Mouse (Mus musculus) neural tube, embryonic 13.5 days (tissue): ENCODE data around the gene Celf5. TPM values are rescaled to one million over a fixed set of nuclear protein-coding genes. Genes with fewer than 3 reads are reported as not detected.

ENCODE experiments used
- ATAC-seq: fragments of 200-750 bp; cut with Nextera tagmentation; 2 replicates; pipeline ENCODE4 v1.8.0; 2017; ENCODE audit warnings: low read depth, mild to moderate bottlenecking, moderate TSS enrichment, moderate library complexity
- H3K27ac ChIP-seq: fragments of 300-500 bp; sonication (generic); replicated peaks from 2 replicates; pipeline ENCODE4 v1.5.1; 2015; ENCODE audit warnings: moderate library complexity, mild to moderate bottlenecking, inconsistent platforms
- H3K27me3 ChIP-seq: fragments of 300-500 bp; sonication (generic); 2 replicates; pipeline ENCODE4 v1.6.1; 2015; ENCODE audit warnings: mild to moderate bottlenecking, inconsistent platforms
- H3K36me3 ChIP-seq: fragments of 300-500 bp; sonication (generic); 2 replicates; pipeline ENCODE4 v1.6.1; 2015; ENCODE audit warnings: mild to moderate bottlenecking, inconsistent platforms
- H3K4me1 ChIP-seq: fragments of 300-500 bp; sonication (generic); replicated peaks from 2 replicates; pipeline ENCODE4 v1.6.1; 2015; ENCODE audit warnings: inconsistent platforms
- H3K4me2 ChIP-seq: fragments of 300-500 bp; sonication (generic); 2 replicates; pipeline ENCODE4 v1.6.1; 2015; ENCODE audit warnings: inconsistent platforms, mild to moderate bottlenecking, moderate library complexity
- H3K4me3 ChIP-seq: fragments of 300-500 bp; sonication (generic); 2 replicates; pipeline ENCODE4 v1.5.1; 2015; ENCODE audit warnings: mild to moderate bottlenecking, inconsistent platforms
- H3K9ac ChIP-seq: fragments of 300-500 bp; sonication (generic); 2 replicates; pipeline ENCODE4 v1.6.1; 2015; ENCODE audit warnings: moderate library complexity, mild to moderate bottlenecking, inconsistent platforms
- H3K9me3 ChIP-seq: fragments of 300-500 bp; sonication (generic); 2 replicates; pipeline ENCODE4 v1.6.1; 2016; ENCODE audit warnings: inconsistent platforms
- WGBS: fragments of 180-500 bp; shearing (Covaris S2); methylation state at CpG from one replicate; pipeline ENCODE4 v1.1.7; 2015; 5-methylcytosine and 5-hydroxymethylcytosine counted together
- polyA plus RNA-seq: library from polyadenylated mRNA; unstranded; fragments of >200 nt; fragmentation: Nextera tagmentation; extraction: Ambion mirVana; gene quantifications from 2 replicates; pipeline ENCODE4 v1.2.1, GENCODE M21; 2015

Celf5 gene
- polyA plus RNA-seq, 1 experiment from 2014 or later: 52.7 TPM

GRCm38 (mm10) chr10:81485060-81485449, 2.5 kb upstream of the Celf5 start:
- Histone ChIP-seq H3K9ac (peak overlapping the region; percentile 41; the same call in 1 of the 2 replicates), H3K9me3 (no peaks in the 10 kb centered on the region), H3K4me3 (no peak overlapping the region), H3K36me3 (peaks cover 40% of the 10 kb centered on the region), H3K4me2 (no peak overlapping the region), H3K27ac (peak overlapping the region; percentile 71), H3K4me1 (peaks cover 28% of the 10 kb centered on the region), H3K27me3 (no peaks in the 10 kb centered on the region)
- WGBS: 31% methylated on average over 2 of the region's 2 CpGs
- no peak for ATAC-seq

DNA sequence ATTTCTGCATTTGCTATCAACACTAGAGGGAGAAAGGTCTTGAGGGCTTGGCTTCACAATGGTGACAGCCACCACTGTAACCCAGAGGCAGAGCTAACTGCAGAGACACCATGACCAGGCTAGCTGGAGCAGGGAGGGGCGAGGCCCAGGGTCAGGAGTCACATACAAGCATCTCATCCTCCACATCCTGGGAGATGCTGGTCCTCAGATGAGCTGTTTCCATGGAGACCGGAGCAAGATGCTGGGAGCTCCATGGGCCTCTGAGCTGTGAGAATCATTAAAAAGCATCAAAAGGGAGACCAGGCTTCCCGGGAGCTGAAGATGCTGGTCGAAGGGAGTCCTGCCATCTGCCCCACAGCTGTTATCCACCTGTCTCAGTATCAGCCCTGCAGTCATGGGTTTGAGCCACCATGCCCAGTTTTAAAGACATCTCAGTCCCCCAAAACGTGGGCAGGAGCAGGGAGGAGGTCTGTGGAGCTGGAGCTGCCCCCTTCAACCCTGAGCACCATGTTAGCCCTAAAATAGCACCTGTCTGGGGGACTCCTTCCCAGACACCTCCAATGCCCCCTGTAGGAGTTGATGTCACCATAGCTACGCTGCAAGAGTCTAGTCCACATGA, 2.0 kb upstream of the Celf5 start:
- ATAC-seq: no peak
- Histone ChIP-seq H3K27me3 (no peaks in the 10 kb centered on the region), H3K4me2 (no peak overlapping the region), H3K4me3 (no peak overlapping the region), H3K9me3 (no peaks in the 10 kb centered on the region), H3K9ac (peak overlapping the region; percentile 41), H3K4me1 (peaks cover 31% of the 10 kb centered on the region), H3K36me3 (peaks cover 35% of the 10 kb centered on the region), H3K27ac (peak overlapping the region; percentile 71)
- WGBS: 43% methylated on average over 6 of the region's 6 CpGs

DNA sequence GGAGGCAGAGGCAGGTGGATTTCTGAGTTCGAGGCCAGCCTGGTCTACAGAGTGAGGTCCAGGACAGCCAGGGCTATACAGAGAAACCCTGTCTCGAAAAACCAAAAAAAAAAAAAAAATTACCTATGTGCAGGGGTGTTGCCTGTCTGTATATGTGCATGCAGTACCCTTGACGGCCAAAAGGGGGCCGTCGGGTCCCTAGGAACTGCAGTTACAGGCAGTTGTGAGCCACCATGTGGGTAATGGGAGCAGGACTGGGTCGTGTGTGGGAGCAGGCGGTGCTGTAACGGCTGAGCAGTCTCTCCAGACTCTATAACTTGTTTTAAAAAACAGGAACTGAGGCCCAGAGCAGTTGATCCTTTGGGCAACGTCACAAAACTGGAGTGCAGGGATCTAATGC, 1.5 kb upstream of the Celf5 start:
- Histone ChIP-seq H3K36me3 (peaks cover 30% of the 10 kb centered on the region), H3K4me2 (no peak overlapping the region), H3K4me3 (no peak overlapping the region), H3K4me1 (peaks cover 34% of the 10 kb centered on the region), H3K27me3 (0 out of 2 replicates have a peak, but pooled peaks cover under 1% of the 10 kb centered on the region), H3K9me3 (no peaks in the 10 kb centered on the region), H3K27ac (peak overlapping the region; percentile 71), H3K9ac (no peak overlapping the region)
- no peak for ATAC-seq
- 18% methylated on average over 9 of the region's 9 CpGs for WGBS

DNA sequence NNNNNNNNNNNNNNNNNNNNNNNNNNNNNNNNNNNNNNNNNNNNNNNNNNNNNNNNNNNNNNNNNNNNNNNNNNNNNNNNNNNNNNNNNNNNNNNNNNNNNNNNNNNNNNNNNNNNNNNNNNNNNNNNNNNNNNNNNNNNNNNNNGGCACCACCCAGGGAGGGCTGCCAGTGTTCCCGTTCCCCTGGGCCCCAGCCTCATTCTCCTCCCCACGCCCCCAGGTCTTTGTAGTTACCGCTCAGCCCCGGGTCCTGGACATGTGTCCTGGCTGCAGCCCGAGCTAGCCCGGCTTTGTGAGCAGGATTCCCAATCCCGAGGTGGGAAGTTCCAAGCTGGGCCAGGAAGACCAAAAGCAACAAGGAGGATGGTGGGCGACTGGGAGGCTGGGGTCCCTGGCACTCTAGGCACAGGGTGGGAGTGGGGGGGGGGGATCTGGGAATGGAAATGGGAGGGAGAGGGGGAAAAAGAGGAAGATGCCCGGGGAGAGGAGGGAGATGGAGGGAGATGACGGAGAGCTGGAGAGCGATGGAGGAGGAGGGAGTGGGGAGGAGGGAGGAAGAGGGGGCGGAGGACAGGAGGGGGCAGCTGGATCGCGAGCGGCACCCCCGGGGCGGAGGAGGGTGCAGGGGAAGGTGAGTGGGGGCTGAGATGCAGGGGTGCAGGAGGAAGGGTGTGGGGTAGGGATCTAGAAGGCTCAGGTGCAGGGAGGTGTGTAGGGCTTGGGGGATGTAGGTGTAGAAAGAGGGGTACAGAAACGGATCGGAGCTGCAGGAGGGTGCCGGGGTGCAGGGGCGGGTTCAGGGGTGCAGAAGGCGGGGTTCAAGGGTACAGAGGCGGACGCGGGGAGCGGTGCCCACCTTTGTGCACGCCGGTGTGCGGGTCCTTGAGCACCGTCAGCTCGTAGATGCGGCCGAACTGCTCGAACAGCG, 640 bp downstream of the Celf5 start:
- Histone ChIP-seq H3K9ac (peak overlapping the region; percentile 90), H3K27ac (peak overlapping the region; percentile 88), H3K27me3 (peaks cover 17% of the 10 kb centered on the region), H3K4me2 (peak overlapping the region; percentile 67), H3K9me3 (no peaks in the 10 kb centered on the region), H3K4me1 (peaks cover 52% of the 10 kb centered on the region), H3K36me3 (peaks cover 11% of the 10 kb centered on the region), H3K4me3 (peak overlapping the region; percentile 69)
- peak; percentile 57 for ATAC-seq
- 2% methylated on average over 25 of the region's 35 CpGs for WGBS

- Histone ChIP-seq H3K27ac (no peak overlapping the region), H3K9ac (no peak overlapping the region), H3K4me2 (no peak overlapping the region), H3K36me3 (peaks cover 22% of the 10 kb centered on the region), H3K4me3 (no peak overlapping the region), H3K9me3 (no peaks in the 10 kb centered on the region), H3K27me3 (peaks cover 46% of the 10 kb centered on the region), H3K4me1 (peaks cover 61% of the 10 kb centered on the region)
- no peak for ATAC-seq
- WGBS: 81% methylated on average over 10 of the region's 10 CpGs
Observed at GRCm38 (mm10) chr10:81474461-81474860, 8.0 kb downstream of the Celf5 start.

- peak overlapping the region; percentile 88 for H3K27ac ChIP-seq
- H3K4me1 ChIP-seq: peaks cover 50% of the 10 kb centered on the region
- WGBS: under 1% methylated on average over 22 of the region's 22 CpGs
- H3K9ac ChIP-seq: peak overlapping the region; percentile 76
- H3K4me3 ChIP-seq: peak overlapping the region; percentile 42
- H3K36me3 ChIP-seq: peaks cover 36% of the 10 kb centered on the region
- peak overlapping the region; percentile 72 for H3K4me2 ChIP-seq
- peak; percentile 79 for ATAC-seq
- peaks cover 42% of the 10 kb centered on the region for H3K27me3 ChIP-seq
- H3K9me3 ChIP-seq: no peaks in the 10 kb centered on the region
Observed at GRCm38 (mm10) chr10:81473003-81473451, 9.5 kb downstream of the Celf5 start.

GRCm38 (mm10) chr10:81472403-81473002, 10.0 kb downstream of the Celf5 start:
- Histone ChIP-seq H3K27me3 (peaks cover 42% of the 10 kb centered on the region), H3K4me3 (peak overlapping the region; percentile 42), H3K9me3 (no peaks in the 10 kb centered on the region), H3K9ac (peak overlapping the region; percentile 76), H3K27ac (peak overlapping the region; percentile 88), H3K36me3 (peaks cover 41% of the 10 kb centered on the region), H3K4me1 (peaks cover 45% of the 10 kb centered on the region), H3K4me2 (peak overlapping the region; percentile 72)
- ATAC-seq: peak; percentile 33
- 7% methylated on average over 18 of the region's 18 CpGs for WGBS

- no peak overlapping the region for H3K27ac ChIP-seq
- ATAC-seq: no peak
- H3K36me3 ChIP-seq: peaks cover 51% of the 10 kb centered on the region
- 0 out of 2 replicates have a peak overlapping the region, but pooled peaks have one; percentile 26 for H3K9ac ChIP-seq
- H3K4me3 ChIP-seq: no peak overlapping the region
- peaks cover 41% of the 10 kb centered on the region for H3K4me1 ChIP-seq
- 52% methylated on average over 18 of the region's 18 CpGs for WGBS
- H3K9me3 ChIP-seq: no peaks in the 10 kb centered on the region
- H3K4me2 ChIP-seq: no peak overlapping the region
- H3K27me3 ChIP-seq: peaks cover 44% of the 10 kb centered on the region
Observed at GRCm38 (mm10) chr10:81470454-81470853, 12.1 kb downstream of the Celf5 start.

GRCm38 (mm10) chr10:81469253-81469652, 13.3 kb downstream of the Celf5 start:
- no peaks in the 10 kb centered on the region for H3K9me3 ChIP-seq
- peaks cover 47% of the 10 kb centered on the region for H3K36me3 ChIP-seq
- peaks cover 45% of the 10 kb centered on the region for H3K4me1 ChIP-seq
- WGBS: 84% methylated on average over 5 of the region's 5 CpGs
- no peak overlapping the region for H3K9ac ChIP-seq
- H3K4me3 ChIP-seq: no peak overlapping the region
- no peak overlapping the region for H3K4me2 ChIP-seq
- H3K27ac ChIP-seq: no peak overlapping the region
- no peak for ATAC-seq
- peaks cover 46% of the 10 kb centered on the region for H3K27me3 ChIP-seq

DNA sequence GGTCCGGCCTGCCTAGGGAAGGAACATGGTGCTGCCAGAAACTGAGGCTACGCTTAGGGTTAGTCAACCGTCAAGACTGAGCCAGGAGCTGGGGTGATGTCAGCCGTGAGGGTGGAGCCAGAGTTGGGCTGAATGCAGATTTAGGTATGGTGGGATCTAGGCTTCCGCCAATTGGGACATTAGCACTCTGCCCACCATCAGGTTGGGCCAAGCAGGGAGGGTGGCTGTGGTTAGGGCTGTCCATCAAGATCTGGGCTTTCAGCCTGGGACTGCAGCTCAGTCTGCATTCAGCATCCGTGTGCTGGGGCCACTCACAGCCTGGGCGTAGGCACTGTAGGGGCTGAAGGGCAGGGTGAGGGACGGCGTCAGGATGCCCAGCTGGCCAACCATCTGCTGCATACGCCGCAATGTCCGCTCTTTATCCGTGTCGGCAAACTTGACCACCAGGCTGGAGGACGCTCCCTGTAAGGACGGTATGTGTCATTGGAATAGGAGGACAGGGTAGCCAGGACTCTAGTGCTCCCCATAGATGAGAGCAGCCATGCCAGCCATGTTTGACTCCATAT, 14.8 kb downstream of the Celf5 start:
- peaks cover 33% of the 10 kb centered on the region for H3K4me1 ChIP-seq
- 86% methylated on average over 16 of the region's 16 CpGs for WGBS
- no peak overlapping the region for H3K4me3 ChIP-seq
- H3K9me3 ChIP-seq: no peaks in the 10 kb centered on the region
- no peak for ATAC-seq
- peaks cover 43% of the 10 kb centered on the region for H3K36me3 ChIP-seq
- H3K4me2 ChIP-seq: no peak overlapping the region
- H3K27ac ChIP-seq: no peak overlapping the region
- H3K27me3 ChIP-seq: peaks cover 53% of the 10 kb centered on the region
- H3K9ac ChIP-seq: no peak overlapping the region

- WGBS: 71% methylated on average over 14 of the region's 14 CpGs
- peaks cover 52% of the 10 kb centered on the region for H3K36me3 ChIP-seq
Observed at GRCm38 (mm10) chr10:81466881-81467280, 15.6 kb downstream of the Celf5 start.

More at GRCm38 (mm10) chr10:81466881-81467280, 15.6 kb downstream of the Celf5 start:
- Histone ChIP-seq H3K4me1 (peaks cover 25% of the 10 kb centered on the region), H3K4me3 (no peak overlapping the region), H3K9ac (no peak overlapping the region), H3K4me2 (no peak overlapping the region), H3K27me3 (peaks cover 62% of the 10 kb centered on the region), H3K27ac (no peak overlapping the region), H3K9me3 (no peaks in the 10 kb centered on the region)
- ATAC-seq: no peak
